Mouse (Mus musculus) kidney, adult 8-10 months (tissue): ENCODE measurements around the gene Crim1.

Experiments used
- DNase-seq, 2 experiments: peaks; one replicate each; pipeline ENCODE4 v3.0.0; 2022

Gene Crim1

DNA sequence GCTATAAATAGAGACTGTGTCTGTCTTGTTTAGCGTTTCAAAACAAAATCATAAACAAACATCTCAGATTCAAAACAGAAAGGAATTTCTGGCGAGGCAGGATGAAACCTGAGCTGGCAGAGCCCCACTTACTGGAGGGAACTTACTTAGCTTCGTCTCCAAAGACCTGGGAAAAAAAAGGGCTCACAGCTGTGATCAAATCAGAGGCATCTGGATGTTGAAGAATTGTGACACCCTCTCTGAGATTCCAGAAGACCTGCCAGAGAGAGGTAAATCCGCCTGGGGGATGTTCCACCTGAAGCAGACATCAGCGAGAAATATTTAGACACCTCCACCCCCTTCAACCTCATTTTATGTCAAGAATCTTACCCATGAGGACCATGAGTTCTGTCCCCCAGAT, 11.8 kb downstream of the Crim1 start:
- DNase-seq = no peak

DNA sequence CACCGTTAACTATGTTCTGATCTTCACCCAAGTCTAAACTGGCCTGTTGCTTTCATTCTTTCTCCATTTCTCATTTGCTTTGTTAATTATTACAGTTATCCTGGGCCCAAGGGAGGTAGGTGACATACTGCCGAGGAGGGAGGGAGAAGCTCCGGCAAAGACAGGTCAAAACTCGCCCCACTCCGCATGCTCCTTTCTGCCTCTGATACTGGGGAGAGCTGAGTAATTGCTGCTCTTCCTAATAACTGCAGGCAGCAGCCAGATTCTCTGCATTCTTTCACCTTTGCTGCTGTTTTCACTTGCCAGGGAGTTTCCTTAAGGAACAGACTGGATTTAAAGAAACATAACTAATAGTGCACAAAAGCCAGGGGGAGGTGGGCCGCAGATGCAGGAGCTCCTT, 13.1 kb downstream of the Crim1 start:
- DNase-seq = peak; percentile 47 to 53

DNA sequence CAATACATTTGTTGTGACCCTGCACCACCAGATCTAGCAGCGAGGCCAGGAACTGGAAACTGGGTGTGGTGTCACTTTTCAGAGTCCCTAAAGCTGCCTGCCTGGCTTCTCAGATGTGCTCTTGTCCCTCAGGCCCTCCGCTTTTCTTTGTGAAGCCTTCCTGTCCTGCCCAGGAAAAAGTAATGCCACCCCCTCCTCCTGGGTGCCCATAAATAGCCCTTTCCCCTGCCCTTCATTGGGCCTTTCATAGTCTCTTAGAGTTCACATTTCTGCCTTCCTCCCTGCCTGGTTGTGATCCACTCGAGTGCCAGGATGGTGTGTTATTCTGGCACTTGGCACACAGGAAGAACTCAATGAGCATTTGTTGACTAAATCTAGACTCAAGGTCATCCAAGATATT, 16.5 kb downstream of the Crim1 start:
- DNase-seq = peak in 1 of 2 experiments; percentile 34

DNA sequence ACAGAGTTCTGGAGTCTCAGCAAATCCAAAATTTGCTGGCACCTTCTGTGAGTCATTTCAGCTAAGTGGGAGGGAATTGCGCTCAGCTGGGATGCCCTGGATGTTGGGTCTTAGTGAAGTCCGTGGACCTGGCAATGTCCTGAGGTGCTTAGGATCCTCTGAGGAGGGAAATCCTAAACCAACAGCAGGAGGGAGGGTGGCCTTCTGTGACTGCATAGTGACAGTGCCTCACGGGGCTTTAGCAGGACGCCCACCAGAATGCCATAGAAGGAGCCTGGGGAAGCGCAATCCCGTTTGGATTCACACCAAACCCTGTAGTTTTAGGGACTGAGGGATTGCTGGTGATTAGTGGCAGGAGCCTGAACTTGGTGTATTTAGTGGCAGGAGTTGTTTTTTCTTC, 17.4 kb downstream of the Crim1 start:
- no peak for DNase-seq

DNA sequence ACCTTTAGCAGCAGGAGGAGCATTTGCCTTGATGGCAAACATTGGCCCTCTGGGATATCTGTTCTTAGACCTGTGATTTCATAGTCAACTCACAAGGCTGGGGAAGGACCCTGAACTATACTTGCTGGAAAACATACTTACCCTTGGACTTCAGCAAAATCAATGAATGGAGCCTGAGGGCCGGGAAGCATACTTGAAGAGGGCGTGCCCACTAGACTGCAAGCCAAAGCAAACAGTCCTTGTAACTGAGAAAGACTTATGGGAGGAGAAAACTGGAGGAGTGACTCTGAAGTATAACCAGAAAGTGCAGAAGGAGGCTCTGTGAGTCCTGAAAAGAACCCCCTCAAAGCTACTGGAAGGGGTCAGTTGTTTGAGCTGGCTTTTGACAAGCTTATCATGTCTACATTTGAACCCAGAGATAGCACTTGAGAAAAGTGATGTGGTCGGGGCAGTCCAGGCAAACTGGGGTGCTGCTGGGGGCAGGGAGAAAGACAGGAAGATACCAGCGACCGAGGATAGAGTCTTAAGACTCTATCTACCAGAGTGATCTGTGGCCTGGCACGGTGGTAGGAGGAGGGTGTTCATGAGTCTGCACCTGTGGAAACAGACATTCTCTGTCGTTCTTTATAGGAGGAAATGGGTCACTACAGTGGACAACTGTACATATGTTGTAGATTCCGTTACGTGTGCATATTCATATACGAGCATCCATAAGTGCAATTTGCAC, 18.6 kb downstream of the Crim1 start:
- no peak for DNase-seq

DNA sequence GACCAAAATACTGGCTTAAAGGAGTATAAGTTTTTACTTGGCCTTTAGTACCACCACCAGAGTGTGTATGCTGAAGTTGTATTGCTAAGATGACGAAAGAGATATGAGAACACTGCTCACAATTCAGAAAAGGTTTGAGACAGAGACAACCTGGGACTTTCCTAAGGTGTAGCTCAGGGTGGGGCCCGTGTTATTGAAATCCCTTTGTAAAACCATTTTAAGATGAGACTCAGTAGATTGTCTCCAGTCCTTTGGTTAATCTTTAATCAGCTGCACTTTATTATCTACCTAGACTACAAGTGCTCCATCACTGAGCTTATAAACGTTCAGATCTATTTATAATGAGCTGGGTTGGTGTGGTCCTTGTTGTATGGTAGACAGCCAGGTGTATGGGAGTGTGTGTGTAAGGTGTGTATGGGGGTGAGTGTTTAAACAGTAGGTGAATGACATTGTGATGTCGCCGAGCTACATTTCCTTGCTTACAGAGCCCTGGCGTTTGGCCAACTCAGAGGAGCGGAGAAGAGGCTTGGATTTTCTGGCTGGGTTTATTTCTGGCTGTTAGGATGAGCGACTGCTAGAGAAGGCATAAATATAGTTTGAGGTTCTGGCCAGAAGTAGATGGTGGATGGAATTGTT, 21.1 kb downstream of the Crim1 start:
- DNase-seq = peak; percentile 45 to 67

DNA sequence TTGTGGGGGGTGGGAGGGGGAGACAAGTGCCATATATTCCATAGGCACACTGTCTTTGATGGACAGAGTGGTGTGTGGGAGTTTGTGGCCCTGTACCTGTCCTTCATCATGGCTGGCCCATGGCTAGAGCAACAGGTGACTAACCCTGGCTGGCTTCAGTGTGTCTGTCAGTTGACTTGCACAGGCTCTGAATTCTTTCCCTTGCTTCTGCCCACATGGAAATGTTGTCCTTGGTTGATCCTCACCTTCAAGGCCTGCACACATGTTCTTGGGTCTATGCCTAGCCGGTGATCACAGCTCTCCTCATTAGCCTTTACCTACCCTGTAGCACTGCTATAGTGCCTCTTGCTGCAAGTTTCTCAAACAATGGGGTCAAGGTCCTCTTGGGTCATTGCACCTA, 21.8 kb downstream of the Crim1 start:
- DNase-seq = peak in 1 of 2 experiments; percentile 40

DNA sequence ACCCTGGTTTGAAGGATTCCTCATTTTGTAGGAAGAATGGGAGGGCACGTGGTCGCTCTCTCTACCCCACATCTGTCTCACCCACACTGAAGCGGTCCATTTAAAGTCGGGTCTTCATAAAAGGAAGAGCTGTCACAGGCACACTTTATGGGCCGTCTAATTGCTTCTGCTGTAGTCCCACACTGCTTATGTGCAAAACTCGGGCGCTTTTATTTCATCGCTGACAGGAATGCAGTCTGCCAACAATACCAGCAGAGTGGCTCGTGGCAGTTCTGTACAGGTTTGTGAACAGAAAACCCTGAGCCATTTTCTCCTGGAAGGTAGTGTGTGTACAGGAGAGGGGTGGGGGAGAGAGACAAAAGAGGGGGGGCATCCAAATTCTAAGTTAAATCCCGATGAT, 23.9 kb downstream of the Crim1 start:
- DNase-seq = no peak

DNA sequence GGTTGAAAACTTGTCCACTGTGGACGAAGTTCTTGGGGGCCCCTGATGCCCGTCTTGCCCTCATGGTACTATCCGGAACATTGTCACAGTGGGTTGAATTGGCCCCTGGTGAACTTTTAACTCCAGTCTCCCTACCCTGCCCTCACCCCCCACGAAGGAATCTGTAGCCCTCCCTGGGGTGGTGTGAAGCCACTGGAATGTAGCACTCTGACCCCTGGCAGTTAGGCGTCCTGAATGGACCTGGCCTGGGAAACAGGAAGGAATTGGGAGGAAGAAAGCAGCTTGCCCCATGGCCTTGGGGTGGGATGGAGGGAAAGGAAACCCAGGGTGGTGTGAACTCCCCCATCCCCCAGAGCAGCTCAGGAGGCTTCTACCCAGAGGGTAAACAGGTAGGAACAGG, 25.5 kb downstream of the Crim1 start:
- DNase-seq = peak; percentile 88 to 90

DNA sequence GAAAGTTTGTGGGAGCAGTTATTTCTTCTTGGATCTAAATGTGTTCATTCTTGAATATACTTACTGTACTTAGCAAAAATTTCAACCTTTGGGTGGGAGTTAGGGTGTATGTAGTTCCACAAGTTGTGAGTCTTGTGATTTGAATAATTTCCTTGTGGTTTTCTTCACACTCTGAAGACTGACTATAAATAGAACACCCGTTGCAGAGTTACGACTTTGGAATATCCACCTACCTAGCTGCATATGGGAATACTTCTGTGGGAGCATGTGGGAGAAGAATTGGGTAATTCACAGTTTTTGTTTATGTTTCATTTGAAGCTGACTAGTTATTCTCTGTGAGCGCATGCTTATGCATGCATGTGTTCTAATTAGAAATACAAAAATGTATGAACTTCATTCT, 27.2 kb downstream of the Crim1 start:
- no peak for DNase-seq

DNA sequence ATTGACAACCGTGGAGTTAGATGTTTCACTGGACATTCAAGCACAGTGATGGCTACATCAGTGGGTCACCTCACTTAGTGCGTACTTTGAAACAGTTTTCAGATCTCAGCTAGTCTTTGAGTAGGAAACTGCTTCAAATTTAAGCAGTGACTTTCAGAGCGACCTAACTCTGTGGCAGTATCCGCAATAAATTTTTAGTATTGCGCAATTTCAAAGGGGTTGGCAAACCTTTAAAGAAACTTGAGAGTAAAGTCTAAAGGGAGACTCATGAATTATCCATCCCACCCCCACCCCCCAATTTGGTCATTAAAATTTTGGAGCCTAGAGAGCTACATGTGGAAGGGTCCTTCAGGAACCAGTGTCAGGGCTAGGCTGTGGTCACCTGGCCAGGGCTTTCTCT, 31.5 kb downstream of the Crim1 start:
- no peak for DNase-seq

DNA sequence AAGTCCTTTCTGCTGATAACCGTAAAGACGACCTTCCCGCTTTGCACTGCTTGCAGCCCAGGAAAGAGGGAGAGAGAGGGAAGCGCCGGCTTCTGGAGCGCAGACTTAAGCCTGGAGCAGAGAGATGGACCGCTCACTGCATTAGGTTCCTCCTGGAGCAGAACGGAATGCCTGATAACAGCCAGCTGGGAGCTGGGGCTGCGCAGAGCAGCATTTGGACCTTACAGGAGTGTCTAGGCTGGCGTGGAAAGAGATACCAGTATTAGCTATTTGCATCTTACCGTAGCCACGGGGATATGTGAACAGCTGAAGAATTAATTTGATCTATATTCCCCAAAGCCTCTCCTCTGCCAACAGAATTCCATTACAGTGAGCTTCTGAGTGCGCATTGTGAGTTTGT, 32.7 kb downstream of the Crim1 start:
- DNase-seq = no peak

DNA sequence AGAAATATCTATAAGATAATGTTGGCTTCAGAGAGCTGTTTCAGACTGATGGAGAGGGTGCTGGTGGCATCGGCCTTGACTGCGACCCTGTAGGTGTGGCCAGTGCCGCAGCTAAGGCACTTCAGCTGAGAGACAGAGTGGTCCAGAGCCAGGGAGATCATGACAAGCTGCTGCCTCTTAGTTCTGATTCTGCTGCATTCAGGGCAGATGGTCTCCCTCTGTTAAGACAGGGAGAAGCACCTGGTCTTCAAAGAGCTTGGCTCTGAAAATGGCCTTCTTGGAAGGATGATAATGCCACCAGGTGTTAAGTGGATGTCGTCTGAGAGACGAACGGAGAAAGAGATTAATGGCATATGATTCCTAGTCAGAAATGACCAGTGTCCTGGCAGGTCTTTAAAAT, 33.8 kb downstream of the Crim1 start:
- no peak for DNase-seq

DNA sequence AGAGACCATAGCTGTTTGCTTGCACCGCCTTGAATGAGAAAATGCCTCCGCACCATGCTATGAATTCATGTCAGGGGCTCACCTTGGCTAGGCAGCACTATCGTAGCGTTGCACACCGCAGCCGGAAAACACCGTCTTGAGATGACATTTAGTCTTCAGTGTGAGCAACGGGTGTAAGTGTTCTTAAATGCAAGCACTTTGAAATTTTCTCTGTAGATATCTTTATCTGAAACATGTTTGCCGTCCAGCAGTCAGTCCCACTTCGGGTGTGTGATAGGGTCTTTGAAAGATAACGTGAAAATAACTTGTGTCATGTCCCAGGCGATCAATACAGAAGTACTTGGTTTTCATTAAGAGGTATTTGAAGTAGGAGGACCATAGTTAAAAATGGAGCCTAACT, 36.1 kb downstream of the Crim1 start:
- no peak for DNase-seq

DNA sequence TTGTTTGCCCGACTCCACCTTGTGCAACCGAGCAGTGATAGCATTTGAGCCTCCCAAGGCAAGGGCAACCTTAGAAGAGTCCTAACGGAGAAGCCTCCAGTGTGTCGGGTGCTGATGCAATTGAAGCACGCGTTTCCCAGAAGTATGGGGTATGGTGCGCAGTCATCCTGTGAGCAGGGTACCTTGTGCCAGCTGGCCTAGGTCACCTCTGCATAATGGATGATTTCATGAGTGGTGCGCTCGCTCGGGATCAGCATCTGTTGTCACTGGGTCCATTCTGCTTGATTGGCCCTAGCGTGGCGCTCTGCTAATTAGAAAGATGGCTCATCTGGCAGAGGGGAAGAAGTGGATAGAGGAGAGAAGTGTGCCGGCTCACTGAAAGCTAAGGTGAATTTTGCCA, 37.9 kb downstream of the Crim1 start:
- DNase-seq = no peak

DNA sequence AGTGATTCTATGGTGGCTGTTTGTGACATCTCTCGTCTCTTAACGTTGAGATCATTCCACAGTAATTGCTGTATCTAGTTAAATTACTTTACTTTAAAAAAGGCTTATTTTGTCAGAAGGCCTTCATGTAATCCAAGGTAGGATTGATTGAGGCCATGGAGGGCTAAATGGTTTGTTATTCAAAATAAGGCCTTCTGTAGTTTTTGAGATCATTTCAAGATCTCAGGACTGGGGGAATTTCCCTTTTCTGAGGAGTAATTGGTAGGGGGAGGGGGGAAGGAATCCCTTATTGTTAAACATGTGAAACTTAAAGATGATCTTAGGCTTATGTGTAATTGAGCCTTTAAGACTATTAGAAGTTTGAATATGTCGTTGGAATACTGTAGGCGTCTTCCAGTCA, 40.1 kb downstream of the Crim1 start:
- DNase-seq = no peak

DNA sequence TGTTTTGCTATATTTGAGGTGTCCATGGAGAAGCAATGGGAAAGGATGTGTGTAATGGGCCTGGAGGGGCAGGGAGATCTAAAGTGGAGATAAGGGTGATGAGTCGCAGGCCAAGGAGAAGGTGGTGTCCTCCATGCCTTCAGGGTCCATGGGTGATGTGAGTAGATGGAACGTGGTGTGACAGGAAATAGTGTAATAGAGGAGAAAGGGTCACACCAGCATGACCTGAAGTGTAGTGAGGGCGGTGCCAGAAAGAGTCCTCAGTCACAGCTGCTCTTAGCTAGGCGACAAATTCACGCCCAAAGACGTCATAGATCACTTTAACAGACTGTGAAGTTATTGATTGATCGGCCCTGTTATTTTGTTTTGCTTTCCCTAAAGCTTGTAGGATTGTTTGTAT, 41.2 kb downstream of the Crim1 start:
- DNase-seq = no peak

DNA sequence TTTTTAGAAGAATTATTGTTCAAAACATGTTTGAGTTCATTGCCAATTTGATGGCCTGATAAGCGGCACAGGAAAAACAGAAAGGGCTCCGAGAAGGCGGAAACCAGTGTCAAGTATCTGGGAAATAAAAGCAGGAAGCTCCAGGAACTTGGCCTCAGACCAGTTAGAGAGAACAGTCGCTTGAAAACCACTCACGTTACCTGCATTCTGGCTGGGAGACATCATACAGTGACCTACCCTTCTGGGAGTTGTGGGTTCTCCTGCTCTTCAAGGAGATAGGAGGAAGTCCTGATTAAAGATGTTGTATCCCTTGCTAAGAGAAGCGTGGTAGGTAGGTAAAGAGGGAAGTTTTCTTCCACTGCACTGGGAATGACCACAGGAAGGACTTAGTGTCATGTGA, 44.7 kb downstream of the Crim1 start:
- DNase-seq = peak in 1 of 2 experiments; percentile 29

DNA sequence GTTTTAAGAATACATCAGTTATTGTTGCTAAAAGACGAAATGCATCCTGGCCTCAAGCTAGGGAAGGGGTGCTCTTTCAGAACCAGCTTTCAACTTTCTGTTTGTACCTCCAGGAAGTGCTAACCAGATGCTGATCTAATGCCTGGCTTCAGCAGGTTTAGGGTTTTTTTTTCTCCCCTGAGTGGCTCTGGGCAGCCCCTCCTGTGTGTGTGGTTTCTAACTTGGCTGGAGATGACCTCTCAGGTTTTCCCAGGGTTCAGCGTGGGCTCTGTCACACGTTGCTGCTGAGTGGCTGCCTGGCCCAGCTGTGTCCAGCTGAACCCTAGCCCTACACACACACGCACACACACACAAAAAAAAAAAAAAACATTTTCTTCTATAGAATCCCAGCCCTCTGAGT, 45.4 kb downstream of the Crim1 start:
- DNase-seq = no peak

DNA sequence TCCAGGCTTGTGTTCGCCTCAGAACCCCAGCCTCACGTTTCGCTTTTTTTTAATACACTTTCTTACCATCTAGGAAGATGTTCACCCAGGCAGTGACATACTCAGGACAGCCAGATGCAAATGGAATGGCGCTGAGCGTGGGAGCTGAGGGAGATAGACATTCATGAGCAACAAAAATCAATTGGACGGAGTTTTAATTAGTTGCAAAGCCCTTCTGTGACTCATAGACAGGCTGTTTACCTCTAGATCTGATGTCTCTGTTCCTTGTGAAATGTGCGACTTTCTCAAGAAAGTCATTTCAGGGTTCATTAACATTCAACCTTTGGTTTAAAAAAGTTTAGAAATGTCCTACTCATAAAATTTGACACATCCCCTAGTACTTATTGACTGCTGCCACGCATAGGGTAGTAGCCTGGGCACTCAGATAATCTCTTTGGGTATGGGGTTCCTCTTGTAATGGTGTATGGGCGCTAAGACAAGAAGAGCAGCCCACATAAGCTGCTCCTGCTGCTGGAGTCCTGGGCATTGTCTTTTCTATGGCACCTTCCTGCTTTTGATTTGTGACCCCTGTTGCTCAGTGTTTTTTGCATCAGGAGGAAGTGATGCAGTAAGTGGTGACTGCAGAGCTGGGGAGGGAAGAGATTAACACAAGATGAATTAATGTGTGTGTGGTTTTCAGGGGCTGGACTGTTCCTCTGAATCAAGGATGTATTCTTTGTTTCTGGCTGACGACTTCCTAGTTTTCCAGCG, 46.8 kb downstream of the Crim1 start:
- DNase-seq = peak in 1 of 2 experiments; percentile 53

DNA sequence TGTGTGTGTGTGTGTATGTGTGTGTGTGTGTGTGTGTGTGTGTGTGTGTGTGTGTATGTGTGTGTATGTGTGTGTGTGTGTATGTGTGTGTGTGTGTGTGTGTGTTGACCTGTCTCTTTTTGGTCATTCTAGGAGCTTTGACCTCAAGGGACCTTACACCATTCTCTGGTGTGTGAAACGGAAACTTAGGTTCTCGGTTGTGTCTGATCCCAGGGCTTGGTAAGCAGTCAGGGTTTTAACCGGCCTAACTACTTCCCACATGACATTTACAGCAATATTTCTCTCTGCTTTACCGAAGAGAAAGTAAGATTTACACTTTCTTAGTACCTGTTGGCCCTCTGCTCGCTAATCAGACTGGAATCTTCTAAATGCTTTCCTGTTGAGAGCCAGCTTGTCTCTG, 48.1 kb downstream of the Crim1 start:
- no peak for DNase-seq

DNA sequence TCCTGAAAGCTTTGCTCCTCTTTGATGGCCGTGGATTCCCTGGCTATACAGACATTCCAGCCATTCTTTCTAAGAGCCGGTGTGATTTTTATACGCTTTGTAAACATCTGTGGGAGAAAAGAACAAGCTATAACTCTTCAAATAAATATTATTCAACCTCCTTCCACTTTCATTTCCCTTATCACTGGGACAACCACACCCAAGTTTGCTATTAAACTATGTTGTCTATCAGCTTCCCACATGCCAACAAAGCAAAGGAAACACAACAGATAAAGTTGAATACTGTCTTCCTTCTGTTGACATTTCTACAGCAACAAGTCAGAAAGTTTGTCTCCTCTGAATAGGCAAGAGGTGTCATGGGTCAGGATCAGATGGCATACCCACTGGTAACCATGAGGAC, 48.9 kb downstream of the Crim1 start:
- no peak for DNase-seq

DNA sequence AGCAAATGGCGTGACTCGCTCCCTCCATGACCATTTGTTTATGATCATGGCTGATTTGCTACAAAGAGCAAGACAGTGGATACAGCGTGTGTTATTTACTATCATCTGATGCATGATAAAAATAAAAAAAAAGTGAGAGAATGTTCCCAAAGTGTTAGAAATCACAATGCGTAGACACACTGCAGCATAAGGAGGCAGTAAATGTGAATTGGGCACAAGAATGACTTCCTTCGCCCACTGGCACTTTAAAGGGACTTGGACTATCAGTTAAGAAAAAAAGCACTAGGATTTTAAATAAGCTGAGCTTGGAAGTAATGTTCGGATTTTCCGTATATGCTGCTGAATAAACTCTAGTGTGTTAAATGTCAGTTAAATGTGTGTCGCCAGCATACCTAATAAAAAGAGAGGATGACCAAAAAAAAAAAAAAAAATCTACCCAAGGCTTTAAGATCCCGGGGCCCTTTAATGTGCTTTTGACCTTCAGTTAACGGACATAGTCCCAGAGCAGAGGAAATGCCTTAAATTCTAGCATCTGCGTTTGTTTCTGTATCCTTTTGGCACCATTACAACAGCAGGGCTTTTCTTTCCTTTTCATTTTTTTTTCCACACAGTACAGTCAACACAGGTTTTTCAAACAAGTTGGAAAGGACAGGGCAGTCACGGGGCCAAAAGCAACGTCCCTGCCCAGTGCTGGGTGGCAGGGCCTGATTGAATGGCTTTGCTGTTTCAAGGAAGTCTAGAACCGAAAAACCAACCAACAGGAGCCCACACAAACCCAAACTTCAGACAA, 50.3 kb downstream of the Crim1 start:
- peak; percentile 37 to 59 for DNase-seq
